Mouse (Mus musculus): ENCODE measurements around the gene Cks2.
"Not testable (repeated sequence)": the region's sequence is repeated elsewhere in the genome, so short reads cannot be mapped to it uniquely, and the experiment has no call there.

Gene Cks2

GRCm38 (mm10) chr13:51644829-51645789, at the start of gene Cks2:
Cks2 (plus strand) TSS chr13:51645232.
- DNase-seq (ENCODE audit: extremely low spot score, low spot score) = peak; percentile 98

- no peak for DNase-seq (ENCODE audit: extremely low spot score, low spot score)
Observed at GRCm38 (mm10) chr13:51595404-51595803, 49.6 kb upstream of the Cks2 start.

- DNase-seq (ENCODE audit: extremely low spot score, low spot score) = no peak
Observed at GRCm38 (mm10) chr13:51598063-51598462, 47.0 kb upstream of the Cks2 start.

- no peak for DNase-seq (ENCODE audit: extremely low spot score, low spot score)
Observed at GRCm38 (mm10) chr13:51600169-51600568, 44.9 kb upstream of the Cks2 start.

GRCm38 (mm10) chr13:51602764-51603163, 42.3 kb upstream of the Cks2 start:
- no peak for DNase-seq (ENCODE audit: extremely low spot score, low spot score)

GRCm38 (mm10) chr13:51603221-51603893, 41.7 kb upstream of the Cks2 start:
- peak; percentile 68 for DNase-seq (ENCODE audit: extremely low spot score, low spot score)

- peak; percentile 30 for DNase-seq (ENCODE audit: extremely low spot score, low spot score)
Observed at GRCm38 (mm10) chr13:51603894-51604244, 41.2 kb upstream of the Cks2 start.

GRCm38 (mm10) chr13:51609231-51609630, 35.8 kb upstream of the Cks2 start:
- no peak for DNase-seq (ENCODE audit: extremely low spot score, low spot score)

- no peak for DNase-seq (ENCODE audit: extremely low spot score, low spot score)
Observed at GRCm38 (mm10) chr13:51611060-51611459, 34.0 kb upstream of the Cks2 start.

- no peak for DNase-seq (ENCODE audit: extremely low spot score, low spot score)
Observed at GRCm38 (mm10) chr13:51611500-51611899, 33.5 kb upstream of the Cks2 start.

- no peak for DNase-seq (ENCODE audit: extremely low spot score, low spot score)
Observed at GRCm38 (mm10) chr13:51615815-51616214, 29.2 kb upstream of the Cks2 start.

- DNase-seq (ENCODE audit: extremely low spot score, low spot score) = no peak
Observed at GRCm38 (mm10) chr13:51616417-51617044, 28.5 kb upstream of the Cks2 start.

GRCm38 (mm10) chr13:51617306-51617705, 27.7 kb upstream of the Cks2 start:
- DNase-seq (ENCODE audit: extremely low spot score, low spot score) = no peak

- peak; percentile 77 for DNase-seq (ENCODE audit: extremely low spot score, low spot score)
Observed at GRCm38 (mm10) chr13:51617861-51618260, 27.2 kb upstream of the Cks2 start.

GRCm38 (mm10) chr13:51618602-51619001, 26.4 kb upstream of the Cks2 start:
- no peak for DNase-seq (ENCODE audit: extremely low spot score, low spot score)

- no peak for DNase-seq (ENCODE audit: extremely low spot score, low spot score)
Observed at GRCm38 (mm10) chr13:51622626-51623025, 22.4 kb upstream of the Cks2 start.

GRCm38 (mm10) chr13:51623678-51624077, 21.4 kb upstream of the Cks2 start:
- no peak for DNase-seq (ENCODE audit: extremely low spot score, low spot score)

GRCm38 (mm10) chr13:51628273-51628848, 16.7 kb upstream of the Cks2 start:
- DNase-seq (ENCODE audit: extremely low spot score, low spot score) = no peak

- no peak for DNase-seq (ENCODE audit: extremely low spot score, low spot score)
Observed at GRCm38 (mm10) chr13:51631354-51631992, 13.6 kb upstream of the Cks2 start.

GRCm38 (mm10) chr13:51632560-51633218, 12.3 kb upstream of the Cks2 start:
- no peak for DNase-seq (ENCODE audit: extremely low spot score, low spot score)

- not testable (repeated sequence) for DNase-seq (ENCODE audit: extremely low spot score, low spot score)
Observed at GRCm38 (mm10) chr13:51635384-51635783, 9.6 kb upstream of the Cks2 start.

Data from neural tube, embryonic 10.5 days (tissue).